Mouse (Mus musculus) ES-E14 (cell line): Measurements from ENCODE around the gene Prkag1.

Experiments used
- CHD2 ChIP-seq: IDR thresholded peaks from 2 replicates; pipeline ENCODE4 v1.6.1; 2014; ENCODE audit warnings: mild to moderate bottlenecking, low read depth, low read length, inconsistent platforms
- HCFC1 ChIP-seq: IDR thresholded peaks from 2 replicates; pipeline ENCODE4 v1.6.1; 2012; ENCODE audit warnings: low read length, inconsistent platforms, borderline replicate concordance; ENCODE audit not compliant: insufficient read depth
- ZC3H11A ChIP-seq: IDR thresholded peaks from 2 replicates; pipeline ENCODE4 v1.6.1; 2012; ENCODE audit warnings: low read depth, mild to moderate bottlenecking, inconsistent platforms, low read length, borderline replicate concordance
- ZNF384 ChIP-seq: IDR thresholded peaks from 2 replicates; pipeline ENCODE4 v1.6.1; 2012; ENCODE audit warnings: low read depth, low read length, inconsistent platforms

DNA sequence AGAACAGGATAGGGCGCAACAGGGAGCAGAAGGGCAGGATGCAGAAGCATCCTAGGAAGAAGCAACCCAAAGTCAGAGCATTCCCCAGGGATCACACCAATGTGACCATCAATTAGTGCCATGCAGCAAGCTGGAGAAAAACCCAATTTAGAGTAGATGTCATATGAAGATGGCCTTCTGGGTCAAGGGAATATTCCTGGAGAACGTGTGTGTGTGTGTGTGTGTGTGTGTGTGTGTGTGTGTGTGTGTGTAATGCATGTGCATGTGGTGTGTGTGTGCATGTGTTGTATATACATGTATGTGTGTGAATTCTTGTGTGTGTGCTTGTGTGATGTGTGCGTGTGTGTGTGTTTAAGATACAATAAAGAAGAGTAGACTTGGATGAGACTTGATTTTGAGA, 32.4 kb downstream of the Prkag1 start:
- TF ChIP-seq ZNF384: no peak
- TF ChIP-seq ZC3H11A: no peak
- TF ChIP-seq CHD2: no peak
- no peak for TF ChIP-seq HCFC1
